Mouse (Mus musculus): ENCODE measurements around the gene Psip1. TPM values are rescaled to one million over a fixed set of nuclear protein-coding genes. Genes with fewer than 3 reads are reported as not detected.
"Not testable (repeated sequence)": the region's sequence is repeated elsewhere in the genome, so short reads cannot be mapped to it uniquely, and the experiment has no call there.

Gene Psip1
- 58.7 and 67.3 TPM in 2 replicates for total RNA-seq (2021)
- long read RNA-seq, transcript Psip1-203 (11 exons, 1,898 nt), result minor isoform, 9 of 80 reads
- long read RNA-seq, transcript Psip1-201 (16 exons, 3,251 nt), result major isoform, 32 of 80 reads
- long read RNA-seq, transcript Psip1-202 (11 exons, 1,973 nt), result minor isoform, 5 of 80 reads
- long read RNA-seq, partial matches to known transcripts, result 23 of 80 reads
- long read RNA-seq, other reads (novel, unspliced or antisense), result 11 of 80 reads

DNA sequence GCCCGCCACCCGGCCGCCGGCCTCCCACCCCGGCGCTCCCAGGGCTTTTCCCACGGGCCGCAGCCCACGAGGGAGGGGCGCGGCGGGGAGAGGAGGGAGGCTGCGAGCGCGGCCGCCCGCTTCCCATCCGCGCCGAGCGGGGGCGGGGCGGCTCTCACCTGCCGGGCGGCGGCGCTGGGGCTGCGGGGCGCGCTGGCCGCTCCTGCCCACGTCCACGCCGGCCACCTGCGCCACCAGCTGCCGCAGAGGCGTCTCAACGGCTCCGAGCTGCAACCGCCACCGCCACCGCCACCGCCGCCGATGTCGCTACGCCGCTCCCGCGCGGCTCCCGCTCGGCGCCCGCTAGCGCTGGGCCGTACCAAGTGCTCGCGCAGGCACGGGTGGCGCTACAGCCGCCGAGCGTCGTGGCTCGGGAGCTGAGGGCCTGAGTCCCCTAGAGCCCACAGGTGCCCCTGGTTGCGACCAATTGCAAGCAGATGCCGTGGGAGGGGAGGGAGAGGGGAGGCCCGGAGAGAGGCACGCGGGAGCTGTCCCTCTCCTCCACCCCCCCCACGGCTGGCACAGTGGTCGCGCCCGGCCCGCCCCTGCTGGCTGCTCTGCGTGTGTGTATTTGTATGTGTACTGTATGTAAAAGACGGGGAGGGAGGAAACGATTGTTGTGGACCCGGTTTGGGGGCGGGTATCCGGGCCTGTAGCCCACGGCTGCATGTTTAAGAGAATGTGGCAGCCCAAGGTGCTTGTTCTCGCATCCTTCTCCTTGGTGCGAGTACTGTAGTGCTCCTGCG, at the start of gene Psip1:
TSS of gene Psip1 (minus strand) at position 343 of the 785 bp plus-strand sequence.
- DNase-seq, result peak; percentile 88

- DNase-seq, result no peak
Measured at GRCm38 (mm10) chr4:83534024-83534423, 47.8 kb upstream of the Psip1 start.

GRCm38 (mm10) chr4:83533168-83533911, 47.1 kb upstream of the Psip1 start:
- no peak for DNase-seq

DNA sequence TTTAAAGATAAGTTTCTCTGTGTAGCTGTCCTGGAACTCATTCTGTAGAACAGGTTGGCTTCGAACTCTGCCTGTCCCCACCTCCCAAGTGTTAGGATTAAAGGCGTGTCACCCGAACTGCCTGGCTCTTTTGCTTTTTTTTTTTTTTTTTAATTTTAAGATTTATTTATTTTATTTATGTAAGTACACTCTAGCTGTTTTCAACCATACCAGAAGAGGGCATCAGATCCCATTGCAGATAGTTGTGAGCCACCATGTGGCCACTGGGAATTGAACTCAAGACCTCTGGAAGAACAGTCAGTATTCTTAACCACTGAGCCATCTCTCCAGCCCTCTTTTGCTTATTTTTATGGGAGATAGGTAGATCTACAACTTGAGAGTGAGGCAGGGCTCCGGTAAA, 43.8 kb upstream of the Psip1 start:
- not testable (repeated sequence) for DNase-seq

DNA sequence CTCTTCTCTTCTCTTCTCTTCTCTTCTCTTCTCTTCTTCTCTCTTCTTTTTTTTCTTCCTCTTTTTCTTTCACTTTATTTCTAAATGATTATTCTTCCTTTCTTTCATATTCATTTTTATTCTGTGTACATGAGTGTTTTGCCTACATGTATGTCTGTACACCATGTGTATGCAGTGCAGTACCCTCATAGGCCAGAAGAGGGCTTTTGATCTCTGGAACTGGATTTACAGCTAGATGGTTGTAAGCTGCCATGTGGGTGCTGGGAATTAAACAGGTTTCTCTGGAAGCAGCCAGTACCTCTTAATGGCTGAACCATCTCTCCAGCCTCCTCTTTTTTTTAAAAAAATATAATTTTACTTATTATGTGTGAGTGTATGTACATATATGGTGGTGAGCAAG, 41.7 kb upstream of the Psip1 start:
- no peak for DNase-seq

DNA sequence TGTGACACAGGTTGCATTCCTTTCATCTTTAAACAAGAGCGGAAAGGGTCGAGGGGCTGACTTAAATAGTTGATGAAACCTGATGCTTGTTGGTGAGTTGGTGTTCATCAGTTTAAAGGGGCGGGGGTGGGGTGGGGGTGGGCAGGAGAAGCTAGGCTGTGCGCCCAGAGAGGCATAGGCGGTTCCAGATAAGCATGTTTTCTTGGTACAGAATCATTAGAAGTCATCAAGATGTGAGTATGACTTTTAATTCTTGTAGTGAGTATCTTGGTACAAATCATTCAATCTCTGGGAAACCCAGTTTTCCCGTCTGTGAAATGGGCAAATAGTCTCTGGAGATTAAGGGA, 40.7 kb upstream of the Psip1 start:
- DNase-seq, result no peak

DNA sequence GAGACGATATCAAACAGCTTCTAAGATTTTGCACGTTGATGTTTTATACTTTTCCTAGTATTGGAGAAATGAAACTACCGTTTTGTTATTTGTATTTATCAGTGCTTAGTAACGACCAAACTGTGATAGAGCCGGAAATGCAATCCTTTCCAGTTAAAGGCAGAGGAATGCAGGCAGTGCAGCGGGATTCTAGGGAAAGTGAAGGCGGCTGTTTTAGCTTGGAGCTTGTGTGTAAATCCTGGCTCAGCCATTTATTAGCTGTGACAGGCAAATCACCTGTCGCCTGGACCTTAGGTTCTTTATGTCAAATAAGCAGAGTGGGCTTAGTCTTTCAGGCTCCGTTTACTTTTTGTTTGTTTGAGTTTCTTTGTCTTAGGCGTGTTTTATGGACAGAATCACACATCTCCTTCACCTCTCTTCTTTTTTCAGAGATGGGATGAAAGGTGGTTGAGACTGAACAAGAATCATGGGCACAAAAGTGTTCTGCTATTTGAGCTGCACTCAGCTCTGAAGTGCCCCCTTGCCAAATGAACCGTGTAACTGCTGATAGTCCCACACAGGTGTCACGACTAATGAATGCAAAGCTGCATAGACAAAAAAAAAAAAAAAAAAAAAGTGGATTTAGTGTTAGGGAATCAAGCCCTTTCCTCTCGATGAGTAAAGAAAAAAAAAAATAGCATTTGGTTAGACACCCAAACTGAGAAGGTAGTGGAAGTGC, 40.2 kb upstream of the Psip1 start:
- no peak for DNase-seq

- peak; percentile 45 for DNase-seq
Measured at GRCm38 (mm10) chr4:83525690-83526055, 39.4 kb upstream of the Psip1 start.

GRCm38 (mm10) chr4:83524843-83525689, 38.8 kb upstream of the Psip1 start, which contains the start of gene Ccdc171:
Ccdc171 (plus strand) TSS chr4:83525545.
- DNase-seq, result peak; percentile 97

DNA sequence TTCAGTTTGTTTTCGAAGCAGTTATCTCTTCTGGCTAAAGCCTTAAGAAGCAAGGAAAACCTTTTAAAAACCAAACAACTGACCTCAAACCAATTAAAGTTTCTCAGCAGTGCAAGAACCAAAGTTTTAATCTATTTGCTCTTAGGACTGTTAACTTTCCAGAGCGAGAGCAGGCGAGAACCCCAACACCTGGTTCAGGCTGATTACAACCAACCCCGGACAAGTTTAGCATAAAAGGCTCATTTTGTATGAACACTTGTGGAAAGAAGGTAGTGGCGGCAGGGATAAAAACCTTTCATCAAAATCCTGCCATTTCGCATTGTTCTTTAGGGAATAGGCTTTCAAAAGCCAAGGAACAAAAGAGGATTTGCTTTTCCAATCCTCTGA, 38.2 kb upstream of the Psip1 start:
- no peak for DNase-seq

DNA sequence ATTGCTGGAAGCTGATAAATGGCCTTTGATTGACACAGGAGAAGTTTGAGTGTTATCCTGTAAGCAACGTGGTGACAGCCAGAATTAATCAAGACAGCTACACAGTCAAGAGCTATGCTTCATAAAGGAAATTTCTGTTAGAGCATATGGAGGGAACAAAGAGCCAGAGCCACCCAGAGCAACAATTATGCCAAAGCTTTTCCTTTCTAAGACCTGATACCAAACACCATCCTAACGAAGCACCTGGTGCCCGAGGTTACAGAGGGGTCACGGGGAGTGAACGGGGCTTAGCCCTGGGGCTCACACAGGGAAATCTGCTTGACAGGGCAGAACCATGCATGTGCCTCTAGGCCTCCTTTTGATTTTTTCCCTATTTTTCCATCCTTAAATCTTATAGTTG, 35.8 kb upstream of the Psip1 start:
- no peak for DNase-seq

- no peak for DNase-seq
Measured at GRCm38 (mm10) chr4:83520308-83520707, 34.0 kb upstream of the Psip1 start.

DNA sequence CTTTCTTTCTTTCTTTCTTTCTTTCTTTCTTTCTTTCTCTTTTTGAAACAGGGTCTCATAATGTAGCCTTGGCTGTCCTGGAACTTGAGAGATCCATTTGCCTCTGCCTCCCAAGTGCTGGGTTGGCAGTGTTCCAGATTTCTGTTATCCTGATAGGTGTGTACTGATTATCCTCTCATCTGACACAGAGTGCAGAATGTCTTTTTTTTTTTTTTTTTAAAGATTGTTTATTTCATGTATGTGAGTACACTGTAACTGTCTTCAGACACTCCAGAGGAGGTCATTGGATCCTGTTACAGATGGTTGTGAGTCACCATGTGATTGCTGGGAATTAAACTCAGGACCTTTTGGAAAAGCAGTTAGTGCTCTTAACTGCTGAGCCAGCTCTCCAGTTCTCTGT, 33.5 kb upstream of the Psip1 start:
- no peak for DNase-seq

- DNase-seq, result no peak
Measured at GRCm38 (mm10) chr4:83519148-83519547, 32.9 kb upstream of the Psip1 start.

DNA sequence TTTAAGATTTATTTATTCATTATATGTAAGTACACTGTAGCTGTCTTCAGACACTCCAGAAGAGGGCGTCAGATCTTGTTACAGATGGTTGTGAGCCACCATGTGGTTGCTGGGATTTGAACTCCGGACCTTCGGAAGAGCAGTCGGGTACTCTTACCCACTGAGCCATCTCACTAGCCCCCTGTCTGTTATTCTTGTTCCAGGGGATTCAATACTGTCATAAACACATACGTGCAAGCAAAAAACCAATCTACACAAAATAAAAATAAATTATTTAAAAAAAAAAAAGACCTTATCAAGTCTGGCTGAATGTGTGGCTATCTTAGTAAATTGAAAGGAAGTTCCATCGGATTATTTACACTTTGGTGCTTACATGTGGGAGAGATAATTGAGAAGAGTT, 29.9 kb upstream of the Psip1 start:
- not testable (repeated sequence) for DNase-seq

GRCm38 (mm10) chr4:83514976-83515669, 28.9 kb upstream of the Psip1 start:
- DNase-seq, result no peak

DNA sequence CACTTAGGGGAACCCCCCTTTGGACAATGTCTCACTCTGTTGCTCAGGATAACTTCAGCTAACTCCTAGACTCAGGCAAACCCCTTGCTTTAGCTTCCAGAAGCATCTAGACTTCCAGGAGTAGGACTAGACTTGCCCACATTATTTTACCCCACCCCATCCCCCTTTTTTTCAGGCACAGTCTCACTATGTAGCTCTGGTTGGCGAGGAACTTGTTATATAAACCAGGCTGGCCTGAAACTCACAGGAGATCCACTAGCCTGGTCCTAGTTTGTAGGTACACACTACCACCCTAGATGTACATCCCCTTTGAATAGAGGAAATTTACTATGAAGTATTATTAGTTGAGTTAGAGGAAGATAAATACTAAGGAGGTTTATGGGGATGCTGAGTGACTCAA, 27.9 kb upstream of the Psip1 start:
- no peak for DNase-seq

DNA sequence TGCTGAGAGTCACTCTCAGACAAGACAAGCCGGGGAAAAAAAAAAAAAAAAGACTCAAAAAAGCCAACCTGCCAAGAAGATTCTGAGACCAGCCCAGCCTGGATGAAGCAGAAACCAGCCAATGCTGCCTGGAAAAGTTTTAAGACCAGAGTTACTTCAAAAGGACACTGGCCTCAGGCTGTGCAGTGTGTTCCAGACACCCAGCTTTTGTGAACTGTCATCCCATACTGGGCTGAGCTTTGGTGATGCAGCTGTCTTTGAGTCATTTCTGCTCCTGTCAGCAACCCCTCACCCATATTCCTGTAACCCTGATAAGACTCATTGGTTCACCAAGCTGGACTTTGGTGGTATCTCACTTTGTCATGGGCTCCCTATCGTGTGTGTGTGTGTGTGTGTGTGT, 26.4 kb upstream of the Psip1 start:
- DNase-seq, result no peak

- DNase-seq, result no peak
Measured at GRCm38 (mm10) chr4:83512217-83512616, 26.0 kb upstream of the Psip1 start.

- DNase-seq, result no peak
Measured at GRCm38 (mm10) chr4:83511083-83511482, 24.8 kb upstream of the Psip1 start.

DNA sequence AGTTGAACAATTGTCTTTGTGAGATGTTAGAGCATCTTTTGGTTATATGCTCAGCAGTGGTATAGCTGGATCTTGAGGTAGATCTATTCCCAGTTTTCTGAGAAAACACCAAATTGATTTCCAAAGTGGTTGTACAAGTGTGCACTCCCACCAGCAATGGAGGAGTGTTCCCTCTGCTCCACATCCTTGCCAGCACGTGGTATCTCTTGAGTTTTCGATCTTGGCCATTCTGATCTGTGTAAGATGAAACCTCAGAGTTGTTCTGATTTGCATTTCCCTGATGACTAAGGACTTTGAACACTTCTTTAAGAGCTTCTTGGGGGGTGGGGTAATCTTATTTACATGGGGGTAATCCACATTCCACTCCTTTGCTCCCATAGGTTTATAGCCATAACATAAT, 23.3 kb upstream of the Psip1 start:
- DNase-seq, result no peak
